Mouse (Mus musculus): ENCODE data around the gene Kcnh7. TPM values are rescaled to one million over a fixed set of nuclear protein-coding genes. Genes with fewer than 3 reads are reported as not detected.

The Kcnh7 gene
- total and polyA plus RNA-seq, 2 experiments from 2014 or later, result 8.6 to 11.4 TPM

DNA sequence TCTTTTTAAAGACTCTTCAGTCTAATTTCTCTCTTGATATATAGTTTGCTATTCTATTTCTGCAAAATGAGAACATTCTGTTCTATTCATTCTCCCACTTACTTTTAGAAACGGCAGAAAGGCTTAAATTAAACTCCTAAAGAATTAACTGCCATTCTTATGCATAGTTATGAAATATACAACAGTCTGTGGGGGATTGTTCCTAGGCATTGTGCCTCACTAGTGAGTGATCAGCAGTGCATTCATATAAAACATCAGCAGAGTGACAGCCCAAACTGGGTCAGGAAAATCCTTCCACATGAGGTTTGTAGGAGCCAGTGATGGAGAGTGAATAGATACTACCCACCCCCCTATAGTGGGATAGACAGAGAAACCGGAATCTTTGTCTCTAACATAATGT lies 200.2 kb downstream of the Kcnh7 start:
- H3K4me1 ChIP-seq (ENCODE audit: insufficient read depth, low read length), result no peaks in the 10 kb centered on the region
- 39% methylated on average over 2 of the region's 2 CpGs for WGBS
- ATAC-seq (no peak), DNase-seq (ENCODE audit: low spot score) (no peak)
- H3K4me2 ChIP-seq (ENCODE audit: low read depth, low read length), result no peak overlapping the region
- no peak for TF ChIP-seq CTCF (IDR thresholded peaks at IDR 0.05; ENCODE audit: low read depth)
- H3K4me3 ChIP-seq (ENCODE audit: low read length), result no peak overlapping the region
- H3K9me3 ChIP-seq (ENCODE audit: low read length), result no peaks in the 10 kb centered on the region
- H3K9ac ChIP-seq (replicated peaks; ENCODE audit: low read length), result no peak overlapping the region
- H3K36me3 ChIP-seq (ENCODE audit: insufficient read depth, low read length), result no peaks in the 10 kb centered on the region
- H3K27ac ChIP-seq, result no peak overlapping the region
- no peaks in the 10 kb centered on the region for H3K27me3 ChIP-seq (ENCODE audit: insufficient read depth, low read length)

DNA sequence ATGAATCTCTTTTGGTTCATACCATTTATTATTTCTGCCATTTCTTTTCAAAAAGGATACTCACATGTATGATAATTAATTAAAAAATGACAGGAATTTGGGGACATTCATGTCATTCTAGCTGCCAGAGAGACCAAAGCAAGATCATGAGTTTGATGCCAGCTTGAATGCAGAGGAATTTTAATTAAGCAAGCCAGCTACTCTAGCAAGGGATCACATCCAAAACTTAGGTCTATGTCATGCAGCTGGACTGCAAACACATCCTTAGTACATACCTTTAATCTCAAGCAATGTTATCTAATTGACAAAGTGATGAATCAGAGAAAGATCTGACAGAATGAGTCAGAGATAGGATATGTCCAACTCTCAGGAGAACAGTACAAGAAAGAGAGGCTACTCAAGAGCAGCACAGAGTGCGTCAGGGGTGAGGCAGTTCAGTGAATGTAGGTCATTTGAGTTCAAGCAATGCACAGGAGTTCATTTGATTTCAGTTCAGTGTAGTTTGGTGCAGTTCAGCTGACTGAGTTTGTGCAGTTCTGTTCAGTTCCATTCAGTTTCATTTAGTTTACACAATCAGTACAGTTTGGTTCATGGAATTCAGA lies 248.7 kb downstream of the Kcnh7 start:
- no peak for TF ChIP-seq CTCF (IDR thresholded peaks at IDR 0.05; ENCODE audit: low read depth)
- Histone ChIP-seq H3K4me2 (ENCODE audit: low read depth, low read length) (no peak overlapping the region), H3K9me3 (ENCODE audit: low read length) (no peaks in the 10 kb centered on the region), H3K9ac (replicated peaks; ENCODE audit: low read length) (no peak overlapping the region), H3K4me1 (ENCODE audit: insufficient read depth, low read length) (no peaks in the 10 kb centered on the region), H3K27me3 (ENCODE audit: insufficient read depth, low read length) (no peaks in the 10 kb centered on the region), H3K27ac (no peak overlapping the region), H3K4me3 (ENCODE audit: low read length) (no peak overlapping the region), H3K36me3 (ENCODE audit: insufficient read depth, low read length) (no peaks in the 10 kb centered on the region)
- 77% methylated on average over 1 of the region's 1 CpGs for WGBS
- no peak for ATAC-seq
- DNase-seq (ENCODE audit: low spot score), result no peak

DNA sequence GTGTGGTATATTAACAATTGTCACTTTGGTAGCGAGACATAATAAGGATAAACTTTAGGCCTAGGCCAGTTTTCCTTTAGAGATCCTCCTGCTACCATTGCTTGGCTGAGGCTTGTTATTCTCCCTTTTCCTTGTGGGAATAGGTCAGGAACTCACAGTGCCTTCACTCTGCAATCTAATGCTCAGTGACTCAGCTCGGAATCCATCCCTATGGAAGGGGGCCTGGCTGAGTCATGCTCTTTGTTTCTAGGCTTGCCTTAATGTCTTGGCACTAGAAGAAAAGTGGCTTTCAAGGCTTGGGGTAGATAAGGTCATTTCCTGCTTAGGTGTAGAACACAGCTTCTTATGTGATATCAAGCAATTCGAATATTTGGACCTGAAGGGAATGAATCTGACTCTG lies 255.6 kb downstream of the Kcnh7 start:
- no peaks in the 10 kb centered on the region for H3K36me3 ChIP-seq (ENCODE audit: insufficient read depth, low read length)
- no peak overlapping the region for H3K27ac ChIP-seq
- H3K4me2 ChIP-seq (ENCODE audit: low read depth, low read length), result no peak overlapping the region
- no peaks in the 10 kb centered on the region for H3K27me3 ChIP-seq (ENCODE audit: insufficient read depth, low read length)
- H3K4me1 ChIP-seq (ENCODE audit: insufficient read depth, low read length), result no peaks in the 10 kb centered on the region
- no peak for TF ChIP-seq CTCF (IDR thresholded peaks at IDR 0.05; ENCODE audit: low read depth)
- no peak for ATAC-seq
- 87% methylated on average over 3 of the region's 3 CpGs for WGBS
- no peaks in the 10 kb centered on the region for H3K9me3 ChIP-seq (ENCODE audit: low read length)
- no peak for DNase-seq (ENCODE audit: low spot score)
- H3K9ac ChIP-seq (replicated peaks; ENCODE audit: low read length), result no peak overlapping the region
- H3K4me3 ChIP-seq (ENCODE audit: low read length), result no peak overlapping the region

DNA sequence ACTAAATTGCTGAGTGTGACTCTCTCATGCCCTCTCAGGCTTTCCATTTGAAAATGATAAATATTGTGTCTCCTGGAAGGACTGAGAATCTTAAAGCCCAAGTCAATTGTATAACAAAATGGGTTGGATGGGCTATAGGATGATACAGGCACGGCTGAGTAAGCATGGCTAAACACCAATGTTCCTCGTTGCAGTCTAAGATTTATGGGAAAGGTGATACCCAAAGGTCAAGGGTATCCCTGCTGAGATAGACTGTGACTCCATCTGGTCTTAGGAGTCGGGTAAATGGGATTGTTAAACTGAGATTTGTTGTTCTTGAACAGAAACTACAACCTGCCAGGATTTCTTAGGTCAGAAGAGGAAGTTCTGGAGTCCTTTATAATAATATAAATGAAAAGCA lies 256.0 kb downstream of the Kcnh7 start:
- 63% methylated on average over 3 of the region's 3 CpGs for WGBS
- no peak overlapping the region for H3K4me3 ChIP-seq (ENCODE audit: low read length)
- TF ChIP-seq CTCF (IDR thresholded peaks at IDR 0.05; ENCODE audit: low read depth), result no peak
- no peaks in the 10 kb centered on the region for H3K36me3 ChIP-seq (ENCODE audit: insufficient read depth, low read length)
- no peaks in the 10 kb centered on the region for H3K9me3 ChIP-seq (ENCODE audit: low read length)
- no peak overlapping the region for H3K27ac ChIP-seq
- ATAC-seq (no peak), DNase-seq (ENCODE audit: low spot score) (no peak)
- no peaks in the 10 kb centered on the region for H3K4me1 ChIP-seq (ENCODE audit: insufficient read depth, low read length)
- H3K27me3 ChIP-seq (ENCODE audit: insufficient read depth, low read length), result no peaks in the 10 kb centered on the region
- H3K4me2 ChIP-seq (ENCODE audit: low read depth, low read length), result no peak overlapping the region
- no peak overlapping the region for H3K9ac ChIP-seq (replicated peaks; ENCODE audit: low read length)

DNA sequence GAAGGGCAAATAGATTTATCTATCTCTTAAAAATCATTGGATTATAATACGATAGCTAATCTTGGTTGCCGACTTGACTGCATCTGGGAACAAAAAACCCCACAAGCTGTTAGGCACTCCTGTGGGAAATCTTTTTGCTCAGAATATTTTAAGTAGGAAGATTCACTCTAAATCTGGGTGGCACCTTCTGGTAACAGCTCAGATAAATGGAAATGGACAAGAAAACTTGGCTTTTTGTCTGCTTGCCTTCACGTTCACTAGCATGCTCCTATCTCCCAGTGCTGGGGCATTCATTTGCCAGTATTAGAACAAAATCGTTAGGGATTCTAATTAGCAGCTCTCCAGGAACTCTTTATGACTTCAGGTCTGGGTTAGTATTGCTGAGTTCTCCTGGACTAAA lies 260.3 kb downstream of the Kcnh7 start:
- Histone ChIP-seq H3K9me3 (ENCODE audit: low read length) (no peaks in the 10 kb centered on the region), H3K27ac (no peak overlapping the region), H3K4me3 (ENCODE audit: low read length) (no peak overlapping the region), H3K4me2 (ENCODE audit: low read depth, low read length) (no peak overlapping the region), H3K9ac (replicated peaks; ENCODE audit: low read length) (no peak overlapping the region), H3K27me3 (ENCODE audit: insufficient read depth, low read length) (no peaks in the 10 kb centered on the region), H3K36me3 (ENCODE audit: insufficient read depth, low read length) (no peaks in the 10 kb centered on the region), H3K4me1 (ENCODE audit: insufficient read depth, low read length) (no peaks in the 10 kb centered on the region)
- ATAC-seq (no peak), DNase-seq (ENCODE audit: low spot score) (no peak)
- WGBS, result 64% methylated on average over 4 of the region's 4 CpGs
- no peak for TF ChIP-seq CTCF (IDR thresholded peaks at IDR 0.05; ENCODE audit: low read depth)

DNA sequence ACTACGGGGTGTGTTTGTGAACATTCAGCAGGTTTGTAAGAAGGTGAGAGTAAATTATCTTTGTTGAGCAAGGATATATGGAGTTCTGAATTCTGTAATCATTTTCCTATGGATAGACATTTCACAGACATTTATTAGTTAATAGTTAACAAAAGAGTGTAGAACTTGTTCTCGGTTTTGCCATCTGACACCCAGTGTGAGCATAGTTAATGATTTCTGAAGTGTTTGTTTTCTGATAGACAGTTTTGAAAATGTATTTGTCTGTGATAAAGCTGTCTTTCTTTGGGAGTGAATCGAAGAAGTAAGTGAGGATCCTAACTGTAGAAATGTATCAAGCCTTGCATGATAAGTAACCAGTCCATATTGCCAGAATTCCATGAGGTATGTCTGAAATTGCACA lies 276.4 kb downstream of the Kcnh7 start:
- Histone ChIP-seq H3K36me3 (ENCODE audit: insufficient read depth, low read length) (no peaks in the 10 kb centered on the region), H3K27ac (no peak overlapping the region), H3K4me2 (ENCODE audit: low read depth, low read length) (no peak overlapping the region), H3K9me3 (ENCODE audit: low read length) (no peaks in the 10 kb centered on the region), H3K4me1 (ENCODE audit: insufficient read depth, low read length) (no peaks in the 10 kb centered on the region), H3K9ac (replicated peaks; ENCODE audit: low read length) (no peak overlapping the region), H3K27me3 (ENCODE audit: insufficient read depth, low read length) (no peaks in the 10 kb centered on the region), H3K4me3 (ENCODE audit: low read length) (no peak overlapping the region)
- WGBS, result 81% methylated on average over 3 of the region's 3 CpGs
- DNase-seq (ENCODE audit: low spot score) (no peak), ATAC-seq (no peak)
- TF ChIP-seq CTCF (IDR thresholded peaks at IDR 0.05; ENCODE audit: low read depth), result no peak

DNA sequence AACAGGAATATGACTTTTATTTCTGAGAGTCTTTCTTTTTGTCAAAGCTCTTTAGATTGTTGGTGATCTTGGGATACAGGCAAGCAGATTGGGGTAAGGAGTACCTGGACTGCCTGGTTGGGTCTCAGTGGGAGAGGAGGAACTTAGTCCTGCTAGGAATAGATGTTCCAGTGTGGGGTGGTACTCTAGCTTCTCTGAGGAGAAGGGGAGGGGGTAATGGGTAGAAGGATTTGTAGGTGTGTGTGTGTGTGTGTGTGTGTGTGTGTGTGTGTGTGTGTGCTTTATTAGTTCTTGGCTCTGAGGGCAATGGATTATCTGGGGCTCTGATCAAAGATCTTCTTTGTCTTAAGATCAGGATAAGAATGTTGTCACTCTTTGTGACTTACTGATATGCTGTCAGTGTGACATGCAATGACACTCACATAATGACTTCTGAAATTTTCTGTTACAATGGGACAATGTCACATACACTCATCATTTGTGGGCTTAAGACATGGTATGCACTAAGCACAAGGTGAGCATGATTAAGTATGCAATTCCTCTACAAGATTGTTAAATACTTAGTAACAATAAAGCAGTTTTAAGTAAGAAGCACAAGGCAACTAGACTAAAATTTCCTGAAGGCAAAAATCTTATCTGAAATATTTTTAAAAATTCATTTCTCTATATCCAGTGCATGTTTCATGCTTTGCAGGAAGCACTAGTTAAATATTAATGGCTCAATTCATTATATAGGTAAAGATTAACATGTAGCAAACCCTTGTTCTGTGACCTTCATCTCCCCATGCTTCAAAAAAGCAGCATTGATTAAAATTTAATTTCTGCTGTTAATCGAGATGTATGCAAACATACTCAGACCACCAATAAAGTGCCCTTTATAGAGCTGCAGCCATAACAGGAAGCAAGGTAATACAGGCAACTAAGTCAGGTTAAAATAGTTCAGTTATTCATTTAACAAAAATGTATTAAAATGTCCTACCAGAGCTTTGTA lies 281.4 kb downstream of the Kcnh7 start:
- H3K4me1 ChIP-seq (ENCODE audit: insufficient read depth, low read length), result no peaks in the 10 kb centered on the region
- ATAC-seq (no peak), DNase-seq (ENCODE audit: low spot score) (no peak)
- H3K27me3 ChIP-seq (ENCODE audit: insufficient read depth, low read length), result no peaks in the 10 kb centered on the region
- H3K36me3 ChIP-seq (ENCODE audit: insufficient read depth, low read length), result no peaks in the 10 kb centered on the region
- no peak overlapping the region for H3K4me2 ChIP-seq (ENCODE audit: low read depth, low read length)
- TF ChIP-seq CTCF (IDR thresholded peaks at IDR 0.05; ENCODE audit: low read depth), result no peak
- H3K4me3 ChIP-seq (ENCODE audit: low read length), result no peak overlapping the region
- no peaks in the 10 kb centered on the region for H3K9me3 ChIP-seq (ENCODE audit: low read length)
- H3K9ac ChIP-seq (replicated peaks; ENCODE audit: low read length), result no peak overlapping the region
- H3K27ac ChIP-seq, result no peak overlapping the region
- 74% methylated on average over 1 of the region's 1 CpGs for WGBS
